Mouse (Mus musculus): Measurements from ENCODE around the gene Cldn3.

The Cldn3 gene

GRCm38 (mm10) chr5:135035608-135036359, 49.8 kb downstream of the Cldn3 start:
- DNase-seq (ENCODE audit: low spot score), result no peak

All from ovary, postnatal 14 days (tissue).